Mouse (Mus musculus) embryonic fibroblast, embryonic 13.5 days (primary cell): ENCODE results near the gene Flot1. TPM values are rescaled to one million over a fixed set of nuclear protein-coding genes. Genes with fewer than 3 reads are reported as not detected.

ENCODE experiments used
- H3K27ac ChIP-seq: 2 replicates; pipeline ENCODE4 v1.5.1; 2012; ENCODE audit warnings: low read length, control low read depth, inconsistent platforms; ENCODE audit not compliant: insufficient read depth
- H3K4me1 ChIP-seq: 2 replicates; pipeline ENCODE4 v1.6.1; 2011; ENCODE audit warnings: low read length; ENCODE audit not compliant: control insufficient read depth, insufficient read depth
- H3K4me3 ChIP-seq: 2 replicates; pipeline ENCODE4 v1.5.1; 2011; ENCODE audit warnings: mild to moderate bottlenecking, control low read depth, low read length; ENCODE audit not compliant: insufficient read depth
- CTCF ChIP-seq: IDR thresholded peaks from 2 replicates; pipeline ENCODE4 v1.5.1; 2011; ENCODE audit warnings: mild to moderate bottlenecking, control low read depth, low read length, moderate library complexity, borderline replicate concordance; ENCODE audit not compliant: insufficient read depth
- POLR2A ChIP-seq: IDR thresholded peaks from 2 replicates; pipeline ENCODE4 v1.6.1; 2011; ENCODE audit warnings: low read depth, mild to moderate bottlenecking, control low read depth, low read length, moderate library complexity
- polyA plus RNA-seq: library from polyadenylated mRNA; stranded (reverse); fragments of >200 nt; gene quantifications from 2 replicates; pipeline ENCODE4 v1.2.4, GENCODE M21; 2011; ENCODE audit warnings: low read depth; ENCODE audit not compliant: missing spikeins, insufficient read length

Flot1 gene
- polyA plus RNA-seq, 1 experiment, result 66.3 TPM

DNA sequence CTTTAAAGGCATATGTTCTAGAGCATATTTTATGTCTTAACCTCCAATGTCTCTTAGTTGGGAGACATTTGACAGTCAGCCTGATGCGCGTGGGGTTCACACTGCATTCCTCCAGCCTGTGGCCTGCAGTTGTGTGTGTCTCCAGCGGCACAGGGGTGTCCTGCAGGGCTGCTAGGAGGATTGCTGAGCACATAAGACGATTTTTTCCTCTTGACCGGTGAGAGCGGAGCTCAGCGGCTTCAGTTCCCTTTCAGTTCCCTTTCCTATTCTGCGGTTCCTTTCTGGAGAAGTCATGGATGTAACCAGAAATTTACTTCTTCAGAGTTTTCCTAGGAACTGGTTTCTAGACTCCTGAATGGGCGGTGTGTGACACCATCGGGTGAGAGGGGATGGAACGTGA lies 13.6 kb upstream of the Flot1 start:
- H3K27ac ChIP-seq, result no peak overlapping the region

DNA sequence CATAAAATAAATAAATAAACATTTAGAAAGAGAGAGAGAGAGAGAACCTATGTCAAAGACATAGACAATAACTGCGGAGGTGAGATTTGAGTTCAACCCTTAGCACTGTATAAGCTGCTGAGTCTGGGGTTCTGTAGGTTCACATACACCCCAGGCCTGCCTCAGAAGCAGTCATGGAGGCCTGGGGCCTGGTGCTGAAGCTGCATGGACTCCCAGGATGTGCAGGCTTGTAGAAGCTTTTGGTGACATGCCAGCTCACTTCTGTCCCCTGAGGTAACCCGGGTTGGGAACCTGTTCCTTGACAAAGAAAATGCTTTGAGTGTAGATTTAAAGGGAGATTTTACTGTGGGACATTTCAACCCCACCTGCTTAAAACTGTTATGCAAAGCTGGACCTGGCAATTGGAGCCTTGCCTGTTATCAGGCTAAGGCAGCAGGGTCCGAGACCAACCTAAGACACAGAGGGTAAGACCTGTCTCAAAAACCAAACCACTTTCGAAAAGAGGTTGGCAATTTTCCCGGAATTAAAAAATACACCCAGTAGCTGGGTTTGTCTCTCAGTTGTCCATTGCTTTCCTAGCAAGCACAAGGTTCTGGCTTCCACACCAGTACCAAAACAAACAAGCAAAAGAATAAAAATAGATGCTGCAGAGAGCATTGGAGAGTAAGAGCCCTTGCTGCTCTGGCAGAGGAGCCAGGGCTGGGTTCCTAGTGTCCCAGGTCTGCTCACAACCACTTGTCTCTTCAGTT lies 12.0 kb upstream of the Flot1 start:
- H3K27ac ChIP-seq, result peak overlapping the region; percentile 98; the same call in 1 of the 2 replicates
- TF ChIP-seq POLR2A, result no peak
- no peak for TF ChIP-seq CTCF
- H3K4me1 ChIP-seq, result peaks cover 26% of the 10 kb centered on the region
- no peak overlapping the region for H3K4me3 ChIP-seq

More for the DNA sequence above, 13.6 kb upstream of the Flot1 start:
- H3K4me3 ChIP-seq, result no peak overlapping the region
- TF ChIP-seq CTCF (no peak), POLR2A (no peak)
- peaks cover 20% of the 10 kb centered on the region for H3K4me1 ChIP-seq

DNA sequence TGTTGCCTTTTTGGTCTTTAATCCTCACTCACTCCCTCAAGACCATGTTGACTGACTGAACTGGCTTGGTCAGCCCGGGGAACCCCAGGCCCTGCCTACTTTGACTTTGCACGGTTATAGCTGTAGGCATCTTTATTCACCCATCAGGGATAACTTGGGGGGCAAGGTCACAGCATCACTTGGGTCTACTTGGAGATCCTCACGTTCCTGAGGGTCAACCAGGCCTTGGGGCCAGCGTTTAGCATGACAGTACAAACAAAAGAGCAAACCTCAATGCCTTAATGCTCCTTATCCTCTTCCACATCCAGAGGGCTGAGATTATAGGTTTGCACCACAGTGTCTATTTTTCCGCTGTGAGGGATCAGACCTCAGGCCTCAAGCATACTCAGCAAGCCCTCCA lies 10.7 kb upstream of the Flot1 start:
- Histone ChIP-seq H3K27ac (peak overlapping the region; percentile 98), H3K4me1 (peaks cover 26% of the 10 kb centered on the region), H3K4me3 (no peak overlapping the region)
- no peak for TF ChIP-seq POLR2A
- TF ChIP-seq CTCF, result no peak

DNA sequence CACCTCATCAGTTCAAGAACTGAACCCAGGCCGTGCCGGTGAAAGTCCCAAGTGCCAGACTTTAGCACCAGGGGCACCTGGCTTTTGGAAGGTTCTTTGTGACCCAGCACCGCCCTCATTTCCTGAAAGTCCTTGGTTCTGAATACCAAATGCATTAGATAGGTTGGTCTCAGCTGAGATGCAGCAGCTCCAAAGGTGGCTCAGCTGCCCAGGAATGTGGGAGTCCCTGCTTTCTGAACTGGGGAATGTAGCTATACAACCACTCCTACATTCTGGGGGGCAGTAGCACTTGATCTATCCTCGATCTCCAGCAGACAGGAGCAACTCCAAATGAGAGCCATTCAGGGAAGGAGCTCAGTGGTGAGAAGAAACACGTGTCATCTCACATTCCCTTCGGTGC lies 10.3 kb upstream of the Flot1 start:
- Histone ChIP-seq H3K27ac (peak overlapping the region; percentile 98), H3K4me3 (no peak overlapping the region), H3K4me1 (peaks cover 26% of the 10 kb centered on the region)
- TF ChIP-seq CTCF (no peak), POLR2A (peak; percentile 28; the same call in 1 of the 2 replicates)

DNA sequence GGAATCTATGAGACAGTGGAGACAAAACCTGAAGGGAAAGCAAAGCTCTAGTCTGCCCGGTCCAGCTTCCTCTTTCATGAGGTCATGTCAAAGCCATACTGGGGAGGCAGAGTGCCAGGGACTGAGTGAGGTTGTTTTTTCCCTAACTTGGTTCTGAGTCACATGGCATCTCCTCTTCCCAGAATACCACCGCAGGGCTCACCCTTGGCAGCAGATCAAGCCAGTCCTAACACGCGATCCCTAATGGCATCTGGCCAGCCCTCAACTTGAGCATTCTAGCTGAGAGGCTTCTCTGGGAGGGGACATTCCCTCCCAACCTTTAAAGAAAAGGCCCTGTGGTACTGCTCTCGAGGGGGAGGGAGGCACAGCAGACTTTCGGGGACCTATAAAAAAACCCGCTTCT lies 9.8 kb upstream of the Flot1 start:
- no peak; the same call in 1 of the 2 replicates for TF ChIP-seq POLR2A
- TF ChIP-seq CTCF, result no peak
- Histone ChIP-seq H3K4me3 (no peak overlapping the region), H3K27ac (peak overlapping the region; percentile 99), H3K4me1 (peaks cover 26% of the 10 kb centered on the region)

DNA sequence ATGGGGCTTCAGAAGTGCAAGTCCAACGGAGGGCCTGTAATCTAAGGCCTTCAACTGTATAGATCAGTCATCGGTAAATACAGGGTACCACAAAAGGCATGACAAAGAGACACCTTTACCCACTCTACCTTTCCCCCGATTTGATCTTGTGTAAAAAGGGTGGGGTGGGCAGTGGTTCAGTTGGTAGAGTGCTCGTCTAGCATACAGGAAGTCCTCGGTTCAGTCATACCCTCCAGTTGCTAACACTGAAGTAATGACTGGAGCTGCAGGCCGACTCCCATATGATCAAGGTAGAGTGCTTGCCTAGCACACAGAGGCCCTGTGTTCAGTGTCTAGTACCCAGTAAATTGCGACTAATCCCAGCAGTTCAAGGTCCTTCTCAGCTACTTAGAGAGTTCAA lies 9.4 kb upstream of the Flot1 start:
- peak overlapping the region; percentile 99 for H3K27ac ChIP-seq
- peaks cover 26% of the 10 kb centered on the region for H3K4me1 ChIP-seq
- no peak; the same call in 1 of the 2 replicates for TF ChIP-seq POLR2A
- TF ChIP-seq CTCF, result no peak
- H3K4me3 ChIP-seq, result no peak overlapping the region

DNA sequence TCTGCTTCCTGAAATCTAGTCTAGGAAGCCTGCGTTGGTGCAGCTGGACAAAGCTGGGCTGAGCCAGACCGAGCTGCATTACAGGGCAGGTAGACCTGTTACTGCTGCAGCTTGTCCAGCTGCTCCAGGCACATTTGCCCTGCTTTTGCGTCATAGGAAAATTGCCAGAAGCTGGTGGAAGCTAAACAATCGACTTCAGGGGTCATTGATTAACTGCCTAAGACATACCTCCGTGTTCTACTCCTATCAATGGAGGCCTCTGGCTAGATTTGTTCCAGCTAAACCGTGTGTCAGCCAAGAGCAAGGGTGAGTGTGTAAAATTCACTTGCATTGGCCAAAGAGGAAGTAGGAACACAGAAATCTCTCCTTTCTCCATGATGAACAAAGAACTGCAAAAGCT lies 8.4 kb upstream of the Flot1 start:
- Histone ChIP-seq H3K27ac (peak overlapping the region; percentile 99), H3K4me1 (peaks cover 31% of the 10 kb centered on the region), H3K4me3 (no peak overlapping the region)
- no peak for TF ChIP-seq POLR2A
- TF ChIP-seq CTCF, result no peak

DNA sequence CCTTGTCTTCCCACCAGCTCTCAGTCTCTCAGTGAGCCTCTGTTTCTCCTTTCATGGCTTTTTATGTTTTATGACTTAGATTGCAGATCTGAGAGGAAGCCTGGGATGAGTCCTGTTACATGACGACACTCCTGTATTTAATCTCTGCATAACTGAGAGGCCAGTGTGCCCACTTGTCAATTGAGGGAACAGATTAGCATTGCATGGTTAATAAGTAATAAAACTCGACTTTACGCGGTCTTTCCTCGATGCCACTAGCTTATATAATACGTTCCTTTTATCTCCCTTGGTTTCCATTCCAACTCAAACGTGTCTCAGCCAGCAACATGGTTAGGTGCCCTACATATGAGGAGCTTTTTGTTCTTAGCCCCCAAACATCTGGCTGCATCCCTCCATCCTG lies 7.2 kb upstream of the Flot1 start:
- Histone ChIP-seq H3K27ac (no peak overlapping the region), H3K4me3 (no peak overlapping the region), H3K4me1 (peaks cover 31% of the 10 kb centered on the region)
- TF ChIP-seq CTCF, result no peak
- TF ChIP-seq POLR2A, result no peak

DNA sequence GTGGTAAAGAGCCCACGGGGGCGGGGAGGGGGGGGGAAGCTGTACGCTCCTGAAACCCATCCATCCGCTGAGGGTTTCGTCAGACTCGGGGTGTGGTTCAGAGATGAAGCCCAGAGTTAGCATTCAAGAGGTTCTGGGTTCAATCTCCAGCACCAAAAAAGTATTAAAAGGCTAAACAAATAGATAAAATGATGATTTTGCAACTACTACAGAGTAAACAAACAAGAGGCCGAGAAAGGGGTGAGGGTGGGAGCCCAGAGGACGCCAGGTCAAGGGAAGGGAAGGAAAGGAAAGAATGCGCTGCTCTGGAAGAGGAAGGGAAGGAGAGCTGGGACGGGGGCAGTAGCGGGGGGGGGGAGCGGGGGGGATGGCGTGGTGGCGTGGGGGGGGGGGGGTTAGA lies 6.3 kb upstream of the Flot1 start:
- Histone ChIP-seq H3K4me1 (peaks cover 26% of the 10 kb centered on the region), H3K27ac (no peak overlapping the region), H3K4me3 (no peak overlapping the region)
- no peak for TF ChIP-seq CTCF
- TF ChIP-seq POLR2A, result no peak

DNA sequence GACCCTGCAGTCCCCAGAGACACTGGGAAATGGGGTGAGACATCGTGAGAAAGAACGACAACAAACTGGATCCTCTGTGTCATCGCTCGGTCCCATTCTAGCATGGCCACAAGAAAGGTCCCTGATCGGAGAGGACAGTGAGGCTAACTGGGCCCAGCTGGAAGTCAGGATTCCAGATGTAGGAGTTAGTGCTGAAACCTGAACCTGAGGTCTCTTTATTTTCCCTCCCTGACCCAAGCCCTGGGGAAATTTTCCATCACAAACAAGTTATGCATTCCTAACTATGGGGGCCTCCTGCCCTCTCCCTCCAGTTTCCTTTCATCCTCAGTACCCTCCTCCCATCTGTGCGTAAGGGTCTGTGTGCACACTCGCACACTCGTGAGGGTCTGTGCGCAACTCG lies 5.8 kb upstream of the Flot1 start:
- TF ChIP-seq CTCF (no peak), POLR2A (no peak)
- H3K4me1 ChIP-seq, result peaks cover 25% of the 10 kb centered on the region

DNA sequence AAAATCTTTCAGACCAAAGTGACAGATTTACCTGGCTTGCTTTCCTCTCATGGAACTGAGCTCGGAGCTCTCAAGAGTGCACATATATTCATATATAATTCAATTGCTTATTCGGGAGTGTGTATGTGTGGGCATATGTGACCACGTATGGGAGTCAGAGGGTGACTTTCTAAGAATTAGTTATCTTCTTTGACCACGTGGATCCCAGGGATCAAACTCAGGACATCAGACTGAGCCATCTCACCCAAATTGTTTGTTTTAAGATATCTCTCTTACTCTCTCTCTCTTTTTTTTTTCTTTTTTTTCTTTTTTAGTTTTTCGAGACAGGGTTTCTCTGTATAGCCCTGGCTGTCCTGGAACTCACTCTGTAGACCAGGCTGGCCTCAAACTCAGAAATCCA lies 2.9 kb upstream of the Flot1 start:
- H3K4me1 ChIP-seq, result peaks cover 4% of the 10 kb centered on the region
- no peak overlapping the region for H3K4me3 ChIP-seq
- TF ChIP-seq POLR2A (no peak), CTCF (no peak)

More for the DNA sequence above, 5.8 kb upstream of the Flot1 start:
- H3K27ac ChIP-seq, result no peak overlapping the region
- H3K4me3 ChIP-seq, result no peak overlapping the region

More for the DNA sequence above, 2.9 kb upstream of the Flot1 start:
- H3K27ac ChIP-seq, result no peak overlapping the region
